Mouse (Mus musculus) liver, embryonic 14.5 days (tissue): ENCODE results near the gene Atad1.

Experiments
- CTCF ChIP-seq: IDR thresholded peaks from 2 replicates; pipeline ENCODE4 v1.5.1; 2016; ENCODE audit warnings: antibody characterized with exemption, low read depth, control low read depth
- EP300 ChIP-seq: IDR thresholded peaks from 2 replicates; pipeline ENCODE4 v1.6.1; 2016; ENCODE audit warnings: antibody characterized with exemption, low read depth

- no peak for TF ChIP-seq CTCF
- TF ChIP-seq EP300, result no peak
Measured at GRCm38 (mm10) chr19:32756636-32756899, 17.0 kb upstream of the Atad1 start.
